Mouse (Mus musculus) megakaryocyte-erythroid progenitor cell, adult 5-6 weeks (primary cell): ENCODE results near the gene Tagap. TPM values are rescaled to one million over a fixed set of nuclear protein-coding genes. Genes with fewer than 3 reads are reported as not detected.
"Not testable (repeated sequence)": the region's sequence is repeated elsewhere in the genome, so short reads cannot be mapped to it uniquely, and the experiment has no call there.

Source experiments
- ATAC-seq: replicated peaks from 2 replicates; pipeline ENCODE4 v1.8.0; 2016; ENCODE audit warnings: mild to moderate bottlenecking, inconsistent platforms; ENCODE audit not compliant: severe bottlenecking, poor library complexity, low FRiP score, low TSS enrichment
- total RNA-seq, 2 experiments: library from RNA; stranded (forward) in 1 of 2; stranded (reverse) in 1 of 2; fragments of 200-1000, 215-1000 nt in 1 of 2; fragments of >200 nt in 1 of 2; fragmentation: Nextera tagmentation in 1 of 2; gene quantifications; 2 replicates each; pipeline ENCODE4 v1.2.3; 2014 to 2017

Tagap gene
- total RNA-seq, 2 experiments from 2014 or later = 4.0 TPM; not detected in 1

GRCm38 (mm10) chr17:7957242-7957641, 31.4 kb downstream of the Tagap start:
- not testable (repeated sequence) for ATAC-seq

GRCm38 (mm10) chr17:7963333-7963732, 37.5 kb downstream of the Tagap start:
- peak; percentile 84 for ATAC-seq

- ATAC-seq = peak; percentile 63
Observed at GRCm38 (mm10) chr17:7964398-7964797, 38.6 kb downstream of the Tagap start.

- ATAC-seq = not testable (repeated sequence)
Observed at GRCm38 (mm10) chr17:7968490-7968889, 42.7 kb downstream of the Tagap start.

- ATAC-seq = not testable (repeated sequence)
Observed at GRCm38 (mm10) chr17:7969782-7970181, 44.0 kb downstream of the Tagap start.

GRCm38 (mm10) chr17:7983484-7983883, 57.7 kb downstream of the Tagap start:
- peak; percentile 96 for ATAC-seq

Other genes starting within 250 kb of the Tagap start
- not detected in 2 replicates for gene Fndc1, start 98.7 kb upstream of the Tagap start, total RNA-seq (2014; fragmentation: Nextera tagmentation)
- not detected in 2 replicates for gene Fndc1, start 98.7 kb upstream of the Tagap start, total RNA-seq (2017)
- gene Rsph3a, start 19.6 kb downstream of the Tagap start, total RNA-seq (2014; fragmentation: Nextera tagmentation) = 43.0 and 50.2 TPM in 2 replicates
- gene Rsph3a, start 19.6 kb downstream of the Tagap start, total RNA-seq (2017) = 59.1 and 67.3 TPM in 2 replicates
- not detected in 2 replicates for gene Gm49673, start 221.8 kb downstream of the Tagap start, total RNA-seq (2014; fragmentation: Nextera tagmentation)
- not detected in 2 replicates for gene Gm49673, start 221.8 kb downstream of the Tagap start, total RNA-seq (2017)
- gene Rnaset2a, start 222.1 kb downstream of the Tagap start, total RNA-seq (2014; fragmentation: Nextera tagmentation) = 16.8 and 21.3 TPM in 2 replicates
- 21.0 and 29.7 TPM in 2 replicates for gene Rnaset2a, start 222.1 kb downstream of the Tagap start, total RNA-seq (2017)
- 26.9 and 46.6 TPM in 2 replicates for gene Fgfr1op, start 239.5 kb downstream of the Tagap start, total RNA-seq (2014; fragmentation: Nextera tagmentation)
- gene Fgfr1op, start 239.5 kb downstream of the Tagap start, total RNA-seq (2017) = 48.1 and 67.9 TPM in 2 replicates